In genomic region chr2:173873048-173873447, GRCm38 (mm10) we compare ENCODE assay signal across 15 mouse cellular contexts.
"Had no signal": no experiment of that assay in that cellular context is flagged by ENCODE, and none has a peak within 500 bp of the region (broad histone marks: within the 10 kb centered on the region; RNA-seq: fewer than 3 reads in every experiment).

No protein-coding gene starts in this region.

- H3K27me3 ChIP-seq: neural tube, embryonic 15.5 days; stomach, embryonic 15.5 days had no signal

- DNase-seq: retina, postnatal 1 day; right cerebral cortex, adult 18-20 months; right cerebral cortex, postnatal 14 days; right cerebral cortex, postnatal 25 days; right cerebral cortex, postnatal 4 days; spleen, adult 18-20 months; thymus, adult 18-20 months; thymus, adult 2 months; thymus, postnatal 14 days; thymus, postnatal 25 days; thymus, postnatal 36 days; thymus, postnatal 4 days had no signal

- H3K4me3 ChIP-seq: neural tube, embryonic 15.5 days; stomach, embryonic 15.5 days had no signal

- H3K4me2 ChIP-seq: neural tube, embryonic 15.5 days; stomach, embryonic 15.5 days had no signal

- H3K4me1 ChIP-seq: neural tube, embryonic 15.5 days; stomach, embryonic 15.5 days had no signal

- H3K36me3 ChIP-seq: neural tube, embryonic 15.5 days; stomach, embryonic 15.5 days had no signal

- H3K9ac ChIP-seq: neural tube, embryonic 15.5 days; stomach, embryonic 15.5 days had no signal

- H3K27ac ChIP-seq: neural tube, embryonic 15.5 days; stomach, embryonic 15.5 days; stomach, postnatal 0 days had no signal

- H3K9me3 ChIP-seq: neural tube, embryonic 15.5 days; stomach, embryonic 15.5 days had no signal
